Mouse (Mus musculus) heart, adult 8-10 months (tissue): Measurements from ENCODE around the gene Nkx6-1. TPM values are rescaled to one million over a fixed set of nuclear protein-coding genes. Genes with fewer than 3 reads are reported as not detected.

Source experiments
- DNase-seq: peaks from one replicate; pipeline ENCODE4 v3.0.0; 2022; ENCODE audit warnings: low spot score
- total RNA-seq, 4 experiments: library from RNA; stranded (reverse); gene quantifications; 2 replicates each; pipeline ENCODE4 v1.2.4; 2022

Nkx6-1 gene
- total RNA-seq, result under 1 TPM in 2 of 4 experiments, not detected in 2; 0.11 TPM

DNA sequence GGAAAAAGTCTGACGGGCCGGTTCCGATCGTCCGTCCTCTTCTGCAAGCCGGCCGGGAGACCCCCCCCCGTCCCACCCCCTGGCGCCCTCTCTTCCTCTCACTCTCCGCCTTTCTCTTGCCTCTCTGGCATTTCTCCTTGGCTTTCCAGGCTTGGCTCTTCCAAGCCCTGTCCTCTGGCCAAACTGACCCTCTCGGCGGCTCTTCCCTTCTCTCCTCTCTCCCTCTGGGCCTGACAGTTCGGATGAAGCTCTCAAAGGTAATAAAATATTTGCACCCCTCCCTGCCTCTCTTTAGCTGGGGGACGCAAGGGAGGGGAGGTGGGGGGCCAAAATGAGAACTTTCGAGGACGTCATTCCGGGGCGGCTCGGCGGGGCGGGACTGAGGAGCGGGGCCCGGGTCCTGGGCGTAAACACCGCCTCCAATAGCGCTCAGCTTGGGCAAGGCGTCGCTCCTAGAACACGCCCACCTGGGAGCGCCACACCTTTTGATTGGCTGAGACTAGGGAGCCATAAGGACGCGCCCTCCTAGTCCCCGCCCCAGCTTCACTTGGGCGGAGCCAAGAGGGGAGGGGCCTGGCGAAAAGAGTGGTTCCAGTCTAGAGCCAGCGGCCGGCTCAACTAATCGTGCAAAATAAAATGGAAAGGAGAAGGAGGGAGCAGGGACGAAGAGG, at the start of gene Nkx6-1:
Nkx6-1 (minus strand) TSS at position 52 of the 671 bp plus-strand sequence.
- DNase-seq, result no peak

GRCm38 (mm10) chr5:101713064-101713613, 48.3 kb upstream of the Nkx6-1 start:
- DNase-seq, result no peak

DNA sequence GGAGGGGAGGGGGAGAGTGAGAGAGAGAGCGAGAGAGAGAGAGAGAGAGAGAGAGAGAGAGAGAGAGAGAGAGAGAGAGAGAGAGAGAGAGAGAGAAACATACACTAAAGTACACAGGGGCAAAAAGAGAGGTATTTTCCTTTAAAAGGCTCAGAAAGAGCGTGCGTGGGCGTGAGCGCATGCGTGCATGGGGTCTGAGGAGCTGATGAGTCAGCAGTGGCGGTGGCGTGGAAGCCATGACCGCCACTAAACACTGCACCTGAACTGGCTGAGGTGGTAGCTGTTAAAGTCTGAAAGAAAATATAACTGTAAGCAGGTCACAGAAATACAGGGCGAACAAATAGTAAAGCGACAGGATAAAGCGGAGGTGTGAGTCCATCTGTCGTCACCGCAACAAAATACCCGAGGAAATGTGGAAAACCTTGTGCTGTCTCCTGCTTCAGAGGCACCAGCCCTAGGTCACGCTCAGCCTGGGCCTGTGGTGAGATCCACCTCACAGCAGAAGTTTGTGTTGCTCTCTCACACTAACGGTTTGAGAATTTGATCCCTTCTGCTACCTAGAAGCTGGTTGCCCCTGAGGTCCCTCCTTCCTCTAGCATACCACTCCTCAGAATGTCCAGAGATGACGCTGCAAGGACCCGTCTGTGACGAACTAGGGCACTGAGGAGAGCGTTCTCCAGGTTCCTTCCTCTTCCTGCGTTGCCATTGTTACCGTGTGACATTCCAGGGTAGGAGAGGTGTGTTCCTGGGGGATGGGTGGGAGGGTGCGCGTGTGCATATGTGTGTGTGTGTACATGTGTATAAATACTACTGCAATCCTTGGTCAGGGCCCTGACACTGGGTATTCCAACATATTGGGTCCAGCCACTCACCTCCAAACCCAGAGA, 38.8 kb upstream of the Nkx6-1 start:
- no peak for DNase-seq

DNA sequence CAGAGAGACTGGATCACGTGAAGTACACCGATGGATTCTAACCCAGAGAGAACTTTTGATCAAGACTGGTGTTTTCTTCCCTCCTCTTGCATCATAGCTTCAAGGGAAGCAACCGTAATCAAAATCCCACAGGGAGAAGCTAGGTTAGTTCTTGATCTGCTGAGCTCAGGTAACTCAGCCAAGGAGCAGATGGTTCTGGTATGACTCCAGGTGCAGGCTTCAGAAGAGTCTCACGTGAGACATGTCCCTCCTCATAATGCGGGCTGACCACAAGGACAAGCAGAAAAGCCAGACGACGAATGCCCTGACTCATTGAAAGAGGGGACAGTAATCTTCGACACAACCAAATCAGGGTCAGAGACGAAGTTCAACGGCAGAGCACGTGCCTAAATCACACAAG, 37.8 kb upstream of the Nkx6-1 start:
- no peak for DNase-seq

DNA sequence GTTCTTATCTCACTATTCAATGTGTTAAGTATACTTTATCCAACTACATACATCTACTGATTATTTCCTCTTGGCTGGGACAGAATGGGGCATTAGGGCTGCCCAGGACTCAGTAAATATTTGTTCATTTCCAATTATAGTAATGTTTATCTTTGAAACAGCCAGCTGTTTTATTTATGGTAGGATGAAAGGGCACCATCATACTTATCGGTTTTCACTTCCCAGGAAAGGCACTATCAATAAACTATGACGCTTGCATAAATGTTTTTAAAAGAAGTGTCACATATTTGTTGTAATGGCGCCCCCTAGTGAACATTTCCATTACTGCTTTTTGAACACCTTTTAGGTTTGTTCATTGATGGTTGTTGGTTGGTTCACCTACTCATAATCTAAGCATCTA, 35.8 kb upstream of the Nkx6-1 start:
- DNase-seq, result peak; percentile 15

- no peak for DNase-seq
These were observed 23.8 kb upstream of the Nkx6-1 start for GRCm38 (mm10) chr5:101688581-101688980.

GRCm38 (mm10) chr5:101683340-101683739, 18.5 kb upstream of the Nkx6-1 start:
- no peak for DNase-seq

DNA sequence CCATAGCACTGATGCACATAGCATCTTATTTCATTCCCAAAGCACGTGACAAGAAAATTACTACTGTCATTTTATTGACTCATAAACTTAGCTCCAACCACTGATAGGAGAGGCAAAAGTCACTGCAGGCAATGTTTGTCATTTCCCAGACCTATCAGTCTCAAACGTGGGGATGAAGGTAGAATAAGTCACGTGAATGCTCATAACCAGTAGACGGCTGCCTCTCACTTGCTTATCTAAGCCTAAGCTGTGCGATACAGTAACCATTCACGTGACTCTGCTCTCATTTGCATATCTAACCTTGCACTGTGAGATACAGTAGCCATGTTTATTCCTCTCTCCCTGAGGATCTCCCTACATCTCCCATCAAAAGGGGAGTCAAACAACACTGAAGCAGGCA, 15.5 kb upstream of the Nkx6-1 start:
- DNase-seq, result no peak

DNA sequence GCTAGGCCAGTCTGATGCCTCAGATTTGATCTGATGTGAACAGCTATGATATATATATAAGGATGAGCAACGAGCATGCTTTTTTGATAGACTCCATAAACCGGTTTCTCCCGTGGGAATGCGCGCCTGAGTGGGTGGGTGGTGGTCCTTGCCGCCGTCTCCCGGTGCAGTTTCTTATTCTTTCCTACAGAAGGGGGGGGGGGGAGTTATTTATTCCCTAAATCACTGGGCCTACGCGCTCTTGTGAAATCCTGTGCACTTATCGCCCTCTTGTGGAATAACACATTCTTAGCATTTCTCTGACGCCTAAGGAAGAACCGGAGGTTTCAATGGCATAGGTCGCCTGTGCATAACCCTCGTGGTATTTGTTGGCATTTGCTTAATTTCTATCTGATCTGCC, 4.6 kb upstream of the Nkx6-1 start:
- no peak for DNase-seq

DNA sequence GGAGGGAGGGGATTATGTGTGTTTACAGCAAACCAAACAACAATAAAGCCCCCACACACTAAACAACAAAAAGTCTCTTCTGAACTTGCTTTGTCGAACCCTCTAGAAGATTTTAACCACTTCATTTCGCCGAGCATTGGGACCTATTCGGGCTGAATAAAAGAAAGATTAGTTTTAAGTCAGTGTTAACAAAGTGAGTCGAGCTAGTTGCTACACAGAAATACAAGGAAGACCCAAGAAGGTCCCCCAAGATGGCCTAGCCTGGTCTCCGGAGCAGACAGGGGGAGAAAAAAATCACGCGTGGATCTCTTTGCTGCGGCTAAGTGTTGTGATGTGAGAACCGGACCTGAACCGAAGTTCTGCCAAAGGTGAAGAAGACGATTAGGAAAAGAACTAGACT, 3.7 kb upstream of the Nkx6-1 start:
- no peak for DNase-seq

- DNase-seq, result no peak
These were observed 3.2 kb upstream of the Nkx6-1 start for GRCm38 (mm10) chr5:101668028-101668427.

DNA sequence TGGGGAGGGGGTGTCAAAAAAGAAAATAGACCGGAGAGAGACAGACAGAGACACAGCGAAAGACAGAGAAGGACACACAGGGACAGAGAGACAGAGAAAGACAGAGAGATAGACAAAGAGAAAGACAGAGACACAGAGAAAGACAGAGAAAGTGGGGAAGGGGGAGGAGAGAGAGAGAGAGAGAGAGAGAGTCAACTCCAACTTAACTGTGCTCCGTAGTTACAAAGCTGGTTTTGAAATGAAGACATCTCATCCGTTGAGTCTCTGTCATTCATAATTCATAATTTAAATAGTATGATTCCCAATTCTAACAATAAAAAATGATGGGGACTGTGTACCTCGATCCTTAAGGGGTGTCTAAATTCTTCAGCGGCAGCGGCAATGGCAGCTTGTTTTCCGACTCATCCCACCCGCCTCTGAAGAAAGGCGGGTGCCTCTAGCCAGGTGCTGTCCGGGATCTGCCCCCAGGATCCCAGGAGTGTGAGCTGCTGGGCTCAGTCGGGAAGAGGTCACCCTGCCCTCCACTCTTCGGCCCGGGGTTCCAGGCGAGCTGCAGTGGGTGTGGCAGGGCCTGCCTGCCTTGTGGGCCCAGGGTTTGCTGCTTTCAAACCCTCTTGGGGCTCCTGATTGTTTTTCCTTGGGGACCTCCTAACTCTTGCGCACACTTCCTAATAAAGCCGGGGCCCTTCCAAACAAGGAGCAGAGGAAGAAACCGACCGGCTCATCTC, 2.6 kb upstream of the Nkx6-1 start:
- DNase-seq, result no peak

- DNase-seq, result no peak
These were observed 1.9 kb upstream of the Nkx6-1 start for GRCm38 (mm10) chr5:101666713-101667112.

DNA sequence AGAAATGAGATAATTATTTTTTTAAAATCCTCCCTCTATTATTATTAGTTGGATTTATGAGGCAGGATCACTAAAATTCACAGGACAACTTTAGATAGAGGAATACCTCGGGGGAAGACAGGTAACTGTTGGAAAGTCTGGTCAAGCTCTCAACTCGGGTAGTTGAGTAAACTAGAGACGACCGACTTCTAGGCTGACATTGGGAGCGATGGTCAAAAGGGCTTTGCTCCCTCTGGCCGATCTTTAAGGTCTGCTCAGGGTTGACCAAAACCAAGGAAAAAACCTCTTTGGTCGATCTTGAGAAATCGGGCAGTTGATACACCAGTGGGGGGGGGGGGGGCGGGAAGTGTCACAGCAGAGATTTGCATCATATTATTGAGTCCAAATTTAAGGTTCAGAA, 1.3 kb upstream of the Nkx6-1 start:
- no peak for DNase-seq

GRCm38 (mm10) chr5:101664423-101664921, 324 bp downstream of the Nkx6-1 start:
- DNase-seq, result no peak

GRCm38 (mm10) chr5:101663621-101664422, 974 bp downstream of the Nkx6-1 start:
- no peak for DNase-seq

- no peak for DNase-seq
These were observed 1.6 kb downstream of the Nkx6-1 start for GRCm38 (mm10) chr5:101663176-101663575.

DNA sequence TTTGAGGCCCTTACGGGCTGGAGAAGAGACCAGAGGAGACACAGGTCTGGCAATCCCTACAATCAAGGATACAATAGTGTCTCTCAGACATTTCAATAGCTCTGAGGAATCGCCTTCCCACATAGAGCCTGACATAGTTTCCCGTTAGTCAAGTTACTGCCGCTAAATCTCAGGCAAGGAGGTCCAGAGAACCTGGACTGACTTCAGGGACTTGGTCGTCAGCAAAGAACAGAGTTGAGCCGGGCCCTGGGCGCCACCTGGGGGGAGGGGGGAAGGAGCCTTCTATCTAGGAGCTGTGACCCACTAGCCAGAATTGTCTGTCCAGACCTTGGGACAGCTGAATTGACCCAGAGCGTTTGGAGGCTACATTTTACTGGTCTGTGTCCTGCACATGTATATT, 2.3 kb downstream of the Nkx6-1 start:
- no peak for DNase-seq

DNA sequence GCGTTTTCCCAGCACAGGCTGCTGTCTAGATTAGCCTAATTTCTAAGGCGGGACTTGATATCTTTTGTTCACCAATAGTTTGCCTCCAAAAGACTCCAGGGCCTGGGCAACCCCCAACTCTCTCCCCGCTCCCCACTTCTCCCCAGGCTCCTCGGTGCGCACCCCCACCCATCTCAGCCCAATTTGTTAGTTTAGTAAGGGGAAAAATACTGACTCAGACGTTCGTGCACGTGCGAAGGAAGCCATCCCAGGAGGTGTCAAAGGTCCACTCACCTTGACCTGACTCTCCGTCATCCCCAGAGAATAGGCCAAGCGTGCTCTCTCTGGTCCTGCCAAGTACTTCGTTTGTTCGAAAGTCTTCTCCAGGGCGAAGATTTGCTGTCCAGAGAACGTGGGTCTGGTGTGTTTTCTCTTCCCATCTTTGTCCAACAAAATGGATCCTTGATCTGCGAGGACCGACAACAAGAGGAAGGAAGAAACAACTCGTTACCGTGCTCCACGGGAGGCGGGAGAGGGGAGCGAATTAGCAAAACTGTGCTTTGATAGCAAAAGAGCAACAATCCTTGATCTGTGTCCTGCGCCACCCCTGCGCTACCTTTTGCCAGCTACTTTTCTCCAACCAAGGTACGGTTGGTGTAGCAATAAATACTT, 3.1 kb downstream of the Nkx6-1 start:
- DNase-seq, result no peak

GRCm38 (mm10) chr5:101660666-101661065, 4.1 kb downstream of the Nkx6-1 start:
- DNase-seq, result no peak
